Mouse (Mus musculus): ENCODE results near the gene Glg1.

DNA sequence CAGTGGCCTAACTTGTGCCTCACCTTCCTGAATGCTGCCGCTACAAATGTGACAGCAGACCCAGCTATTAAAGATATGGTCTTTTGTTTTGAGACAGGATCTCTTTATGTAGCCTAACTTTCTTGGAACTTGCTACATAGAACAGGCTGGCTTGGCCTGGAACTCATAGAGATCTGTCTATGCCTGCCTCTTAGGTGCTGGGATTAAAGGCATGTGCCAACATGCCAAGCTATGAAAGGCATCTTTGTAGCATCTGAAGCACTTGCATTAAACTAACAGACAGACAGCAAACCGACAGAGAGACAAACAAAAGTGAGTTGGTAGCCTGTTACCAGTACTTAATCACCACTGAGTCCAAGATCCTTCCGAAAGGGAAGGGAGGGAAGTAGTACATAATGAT lies 23.1 kb upstream of the Glg1 start:
- TF ChIP-seq CTCF (IDR thresholded peaks at IDR 0.05; ENCODE audit: insufficient read depth, low read depth, low read length) (no peak), POLR2A (IDR thresholded peaks at IDR 0.05; ENCODE audit: insufficient read depth, low read depth, low read length) (no peak)
